Mouse (Mus musculus): ENCODE measurements at regions not wholly inside any gene's neighbourhood (a gene's known extent, or its start where the extent isn't known, plus 50 kb on each side); places are given as distances from the start of the nearest gene placed in this dataset.
"Not testable (repeated sequence)": the region's sequence is repeated elsewhere in the genome, so short reads cannot be mapped to it uniquely, and the experiment has no call there.

DNA sequence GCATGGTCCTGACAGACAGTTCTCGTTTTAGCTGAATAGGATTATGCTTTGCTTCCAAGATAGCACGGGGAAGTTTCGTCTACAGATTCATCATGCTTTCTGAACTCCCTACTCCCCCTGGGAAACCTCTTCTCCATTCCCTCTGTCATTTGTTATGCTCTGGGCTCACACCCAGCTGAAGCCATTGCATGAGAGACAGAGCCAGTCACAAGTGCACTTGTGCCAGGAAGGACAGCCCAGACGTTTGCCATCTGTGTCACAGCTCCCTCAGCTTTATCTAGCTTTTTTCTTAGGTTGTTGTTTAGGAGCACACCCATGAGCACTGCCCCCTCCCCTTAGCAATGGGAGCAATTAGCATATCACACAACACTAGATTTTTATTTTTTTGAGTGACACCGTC, 131.2 kb upstream of the Mpdz start:
- no peak for DNase-seq

DNA sequence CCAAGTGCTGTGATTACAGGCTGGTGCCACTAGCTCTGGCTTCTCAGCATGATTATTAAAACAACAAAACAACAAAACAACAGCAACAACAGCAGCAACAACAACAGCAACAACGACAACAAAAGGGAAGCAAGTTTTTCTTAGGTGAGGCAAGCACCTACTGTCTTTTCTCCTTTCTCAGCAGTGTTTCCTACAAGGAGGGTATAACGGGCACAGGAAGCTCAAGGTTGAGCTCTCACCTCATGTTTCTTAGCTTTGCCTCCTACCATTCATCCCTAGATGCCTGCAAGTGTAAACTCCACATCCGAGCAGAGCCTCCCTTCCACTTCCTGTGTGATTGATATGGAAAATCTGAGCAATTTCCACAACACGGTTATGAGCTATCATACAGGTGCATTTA, 128.1 kb upstream of the Mpdz start:
- DNase-seq: no peak

DNA sequence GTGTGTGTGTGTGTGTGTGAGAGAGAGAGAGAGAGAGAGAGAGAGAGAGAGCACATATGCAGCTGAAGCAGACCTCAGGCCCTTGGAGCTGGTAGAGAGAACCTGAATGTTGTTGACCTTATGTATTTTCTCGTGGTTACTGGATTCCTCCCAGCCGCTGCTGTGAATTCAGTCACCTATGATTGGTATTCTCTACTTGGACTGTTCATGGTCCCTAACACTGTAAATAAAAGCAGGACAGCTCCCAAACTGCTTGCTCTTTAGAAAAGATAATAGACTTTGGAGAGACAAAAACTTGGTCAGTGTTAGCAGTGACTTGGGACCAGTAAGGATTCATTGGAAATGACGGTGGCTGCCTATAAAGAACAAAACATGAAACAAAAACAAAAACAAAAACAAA, 126.9 kb upstream of the Mpdz start:
- DNase-seq: no peak

DNA sequence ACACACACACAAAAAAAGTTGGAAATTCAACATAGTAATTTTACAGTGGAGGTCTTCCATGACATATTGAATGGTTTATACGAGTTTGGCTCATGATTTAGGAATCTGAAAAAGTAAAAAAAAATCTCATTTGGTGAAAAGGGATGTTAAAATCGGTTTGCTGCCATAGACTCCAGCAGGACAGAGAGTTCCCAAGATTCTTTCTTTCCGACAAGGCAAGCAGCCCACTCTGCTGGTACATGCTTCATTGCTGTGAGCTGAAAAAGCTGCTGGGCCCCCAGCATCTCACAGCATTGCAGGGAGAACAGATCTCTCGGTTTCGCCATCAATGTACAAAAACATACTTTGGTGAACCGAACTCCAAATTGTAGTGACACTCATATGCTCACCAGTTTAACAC, 125.8 kb upstream of the Mpdz start:
- DNase-seq: no peak

DNA sequence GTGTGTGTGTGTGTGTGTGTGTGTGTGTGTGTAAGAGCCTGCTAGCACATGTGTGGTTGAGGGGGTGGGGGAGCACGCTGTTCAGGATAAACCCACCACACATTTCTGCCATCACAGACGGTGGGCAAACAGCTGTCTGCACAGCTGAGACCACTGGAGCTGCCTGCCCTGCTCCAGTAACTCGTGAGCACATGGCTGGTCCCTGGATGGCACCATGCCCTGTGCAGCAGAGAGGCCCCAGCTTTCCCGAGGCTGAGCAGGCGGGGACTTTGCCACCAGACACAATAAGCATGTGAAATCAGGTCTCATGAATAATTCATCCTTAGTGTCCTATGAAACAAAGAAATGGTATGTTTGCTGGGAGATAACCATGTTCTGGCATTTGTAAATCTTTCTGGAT, 125.3 kb upstream of the Mpdz start:
- peak; percentile 35 for DNase-seq

- DNase-seq: no peak
These were observed 123.9 kb upstream of the Mpdz start for GRCm38 (mm10) chr4:81566526-81566925.

GRCm38 (mm10) chr4:81565422-81566395, 123.1 kb upstream of the Mpdz start:
- DNase-seq: peak; percentile 50

GRCm38 (mm10) chr4:81564446-81564845, 121.8 kb upstream of the Mpdz start:
- no peak for DNase-seq

GRCm38 (mm10) chr4:81563574-81563973, 121.0 kb upstream of the Mpdz start:
- DNase-seq: peak; percentile 76

DNA sequence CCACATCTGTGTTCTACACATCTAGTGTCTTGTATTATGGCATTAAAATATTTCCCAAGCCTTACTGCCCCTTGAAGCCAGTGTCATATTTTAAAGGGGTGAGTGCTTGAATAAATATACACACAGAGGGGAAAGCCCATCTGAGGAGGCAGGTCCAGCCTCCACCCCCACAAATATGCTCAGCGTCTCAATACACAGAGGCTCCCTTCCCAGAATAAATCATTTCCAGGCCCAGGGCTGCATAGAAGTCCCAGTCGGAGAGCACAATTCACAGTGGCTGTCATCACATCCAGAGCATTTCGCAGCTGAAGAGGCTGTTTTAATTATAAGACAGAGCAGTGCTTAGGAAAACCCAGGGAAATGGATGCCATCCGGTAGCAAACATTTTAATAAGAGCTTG, 118.8 kb upstream of the Mpdz start:
- DNase-seq: no peak

DNA sequence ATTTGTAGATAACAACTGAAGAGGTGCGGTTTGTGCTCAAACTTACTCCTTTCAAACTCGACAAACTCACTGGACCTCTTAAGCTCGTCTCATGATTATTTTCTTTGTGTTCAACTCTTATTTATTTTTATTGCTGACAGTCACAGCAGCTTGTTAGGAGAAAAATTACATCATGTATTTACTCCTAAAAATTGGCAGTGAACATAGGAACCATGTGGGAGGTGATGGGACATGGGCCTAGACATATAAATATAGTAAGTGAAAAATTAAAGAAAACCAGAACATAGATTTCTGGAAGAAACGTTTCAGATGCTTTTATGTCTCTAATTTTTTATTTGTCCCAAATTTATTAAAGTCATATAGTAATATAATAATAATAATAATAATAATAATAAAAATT, 108.2 kb upstream of the Mpdz start:
- no peak for DNase-seq

GRCm38 (mm10) chr4:81550256-81550655, 107.6 kb upstream of the Mpdz start:
- no peak for DNase-seq

DNA sequence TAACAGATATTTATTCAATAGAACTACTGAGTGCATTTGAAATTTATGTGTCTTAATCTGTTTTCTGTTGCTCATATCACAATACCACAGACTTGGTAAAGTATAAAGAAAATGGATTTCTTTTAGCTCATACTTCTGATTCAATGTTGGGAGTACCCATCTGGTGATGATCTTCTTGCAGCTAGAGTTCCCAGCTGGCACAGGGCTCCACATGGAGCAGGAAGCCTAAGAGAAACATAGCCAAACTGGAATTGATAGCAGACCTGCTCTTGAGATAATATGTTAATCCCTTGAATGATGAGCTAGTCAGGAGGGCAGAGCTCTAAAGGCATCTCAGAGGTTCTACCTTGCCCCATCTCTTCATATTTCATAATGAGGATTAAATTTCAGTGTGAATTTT, 97.9 kb upstream of the Mpdz start:
- DNase-seq: no peak

GRCm38 (mm10) chr4:81539551-81539950, 96.9 kb upstream of the Mpdz start:
- DNase-seq: peak; percentile 30

DNA sequence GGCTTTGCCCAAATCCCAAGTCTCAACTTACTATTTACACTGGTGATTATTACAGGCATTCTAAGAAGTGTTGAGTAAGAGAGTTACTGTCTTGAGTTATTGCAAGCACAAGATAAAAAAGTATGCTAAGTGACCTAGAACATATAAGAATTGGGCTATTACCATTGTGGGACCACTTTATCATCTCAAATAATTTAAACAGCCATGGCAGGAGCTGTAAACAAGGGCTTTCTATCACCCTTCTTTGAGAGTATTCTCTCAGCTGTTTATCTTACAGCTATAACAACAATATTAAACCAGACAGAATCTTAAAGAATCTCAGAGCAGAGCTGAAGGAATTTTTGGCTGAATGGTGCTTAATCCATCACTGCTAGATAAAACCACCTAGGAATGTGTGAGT, 94.2 kb upstream of the Mpdz start:
- no peak for DNase-seq

GRCm38 (mm10) chr4:81530546-81530945, 87.9 kb upstream of the Mpdz start:
- no peak for DNase-seq

- DNase-seq: not testable (repeated sequence)
These were observed 76.5 kb upstream of the Mpdz start for GRCm38 (mm10) chr4:81519151-81519550.

- DNase-seq: no peak
These were observed 71.9 kb upstream of the Mpdz start for GRCm38 (mm10) chr4:81514547-81514946.

- no peak for DNase-seq
These were observed 69.8 kb upstream of the Mpdz start for GRCm38 (mm10) chr4:81512396-81512795.

DNA sequence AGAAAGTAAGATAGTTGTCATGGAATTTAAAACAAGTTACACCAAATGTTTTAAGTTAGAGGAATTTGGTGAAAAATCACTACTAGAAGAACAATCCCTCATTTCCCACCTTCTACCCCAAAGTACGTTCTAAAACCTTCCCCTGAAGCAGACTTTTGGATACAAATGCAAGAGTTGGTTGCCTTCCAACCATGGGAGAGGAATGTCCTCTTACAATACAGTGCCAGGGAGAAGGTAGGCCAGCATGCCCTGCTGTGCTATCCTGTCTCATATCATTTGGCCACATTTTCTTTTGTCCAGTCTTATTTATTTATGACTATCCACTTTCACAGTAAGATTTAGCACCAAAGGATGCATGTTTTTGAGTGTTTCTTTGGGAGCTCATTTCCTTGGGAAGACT, 66.2 kb upstream of the Mpdz start:
- DNase-seq: no peak

DNA sequence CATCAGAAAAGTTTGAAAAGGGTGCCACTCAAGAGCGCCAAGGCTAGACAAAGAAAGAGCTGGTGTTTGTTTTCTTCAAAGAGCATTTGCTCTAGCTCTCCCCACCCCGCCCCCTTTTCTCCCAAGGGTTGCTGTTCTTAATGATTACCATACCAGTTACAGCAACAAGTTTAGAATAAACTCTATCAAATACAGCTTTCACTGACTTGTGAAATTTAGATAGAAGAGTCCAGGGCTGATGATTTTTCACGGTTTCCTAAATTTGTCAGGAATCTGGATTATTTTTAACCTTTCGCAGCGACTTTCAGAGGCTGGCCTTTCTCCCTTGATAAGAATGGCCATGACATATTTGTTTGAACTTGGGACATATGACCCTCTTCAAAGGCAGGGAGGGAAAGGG, 64.2 kb upstream of the Mpdz start:
- DNase-seq: no peak

- DNase-seq: no peak
These were observed 63.7 kb upstream of the Mpdz start for GRCm38 (mm10) chr4:81506306-81506705.

- no peak for DNase-seq
These were observed 62.5 kb upstream of the Mpdz start for GRCm38 (mm10) chr4:81505096-81505495.

- DNase-seq: no peak
These were observed 61.3 kb upstream of the Mpdz start for GRCm38 (mm10) chr4:81503941-81504340.

GRCm38 (mm10) chr4:81501802-81502201, 59.2 kb upstream of the Mpdz start:
- DNase-seq: no peak
